Mouse (Mus musculus) limb, embryonic 13.5 days (tissue): ENCODE results near the gene Zyx. TPM values are rescaled to one million over a fixed set of nuclear protein-coding genes. Genes with fewer than 3 reads are reported as not detected.

Experiments used
- ATAC-seq: fragments of 200-750 bp; cut with Nextera tagmentation; 2 replicates; pipeline ENCODE4 v1.8.0; 2017; ENCODE audit warnings: low read depth, moderate number of reproducible peaks, moderate TSS enrichment; ENCODE audit not compliant: low FRiP score
- H3K27ac ChIP-seq: fragments of 300-500 bp; sonication (generic); 2 replicates; pipeline ENCODE4 v1.5.1; 2015; ENCODE audit warnings: inconsistent platforms, mild to moderate bottlenecking, moderate library complexity
- H3K27me3 ChIP-seq: fragments of 300-500 bp; sonication (generic); 2 replicates; pipeline ENCODE4 v1.6.1; 2015; ENCODE audit warnings: mild to moderate bottlenecking, inconsistent platforms
- H3K36me3 ChIP-seq: fragments of 300-500 bp; sonication (generic); 2 replicates; pipeline ENCODE4 v1.6.1; 2015; ENCODE audit warnings: inconsistent platforms, mild to moderate bottlenecking, moderate library complexity
- H3K4me1 ChIP-seq: fragments of 300-500 bp; sonication (generic); 2 replicates; pipeline ENCODE4 v1.6.1; 2015; ENCODE audit warnings: inconsistent platforms
- H3K4me2 ChIP-seq: fragments of 300-500 bp; sonication (generic); replicated peaks from 2 replicates; pipeline ENCODE4 v1.6.1; 2015; ENCODE audit warnings: inconsistent platforms, mild to moderate bottlenecking, moderate library complexity
- H3K4me3 ChIP-seq: fragments of 300-500 bp; sonication (generic); 2 replicates; pipeline ENCODE4 v1.5.1; 2015; ENCODE audit warnings: moderate library complexity, mild to moderate bottlenecking, inconsistent platforms
- H3K9ac ChIP-seq: fragments of 300-500 bp; sonication (generic); 2 replicates; pipeline ENCODE4 v1.6.1; 2015; ENCODE audit warnings: mild to moderate bottlenecking, inconsistent platforms
- H3K9me3 ChIP-seq: fragments of 300-500 bp; sonication (generic); 2 replicates; pipeline ENCODE4 v1.6.1; 2016; ENCODE audit warnings: inconsistent platforms
- WGBS: fragments of 180-500 bp; shearing (Covaris S2); methylation state at CpG from one replicate; pipeline ENCODE4 v1.1.7; 2015; 5-methylcytosine and 5-hydroxymethylcytosine counted together
- polyA plus RNA-seq: library from polyadenylated mRNA; unstranded; fragments of >200 nt; fragmentation: Nextera tagmentation; extraction: Ambion mirVana; gene quantifications from 2 replicates; pipeline ENCODE4 v1.2.1, GENCODE M21; 2015

The Zyx gene
- polyA plus RNA-seq: 118 and 123 TPM in 2 replicates

GRCm38 (mm10) chr6:42349426-42350020 is at the start of gene Zyx:
TSS of gene Zyx (plus strand) at chr6:42349630.
- H3K9ac ChIP-seq: peak within 1 kb of the TSS; percentile 89
- peaks cover 46% of the 10 kb centered on the region for H3K4me1 ChIP-seq
- under 1% methylated on average over 19 of the region's 36 CpGs for WGBS
- H3K4me2 ChIP-seq: peak within 1 kb of the TSS; percentile 88
- no peaks in the 10 kb centered on the region for H3K27me3 ChIP-seq
- no peaks in the 10 kb centered on the region for H3K9me3 ChIP-seq
- ATAC-seq: peak; percentile 92
- peak within 1 kb of the TSS; percentile 80 for H3K4me3 ChIP-seq
- H3K36me3 ChIP-seq: peaks cover 25% of the 10 kb centered on the region
- peak within 1 kb of the TSS; percentile 96 for H3K27ac ChIP-seq

GRCm38 (mm10) chr6:42309816-42310378 is 39.5 kb upstream of the Zyx start:
- H3K4me1 ChIP-seq: no peaks in the 10 kb centered on the region

GRCm38 (mm10) chr6:42310427-42311053 is 38.9 kb upstream of the Zyx start:
- Histone ChIP-seq H3K4me2 (no peak overlapping the region), H3K27me3 (no peaks in the 10 kb centered on the region), H3K36me3 (peaks cover 13% of the 10 kb centered on the region), H3K4me1 (no peaks in the 10 kb centered on the region), H3K4me3 (no peak overlapping the region), H3K9me3 (no peaks in the 10 kb centered on the region), H3K9ac (no peak overlapping the region), H3K27ac (no peak overlapping the region)
- WGBS: 85% methylated on average over 2 of the region's 2 CpGs
- ATAC-seq: no peak

More at GRCm38 (mm10) chr6:42309816-42310378, 39.5 kb upstream of the Zyx start:
- Histone ChIP-seq H3K4me3 (no peak overlapping the region), H3K4me2 (no peak overlapping the region), H3K27me3 (no peaks in the 10 kb centered on the region), H3K9me3 (no peaks in the 10 kb centered on the region), H3K36me3 (peaks cover 13% of the 10 kb centered on the region), H3K27ac (no peak overlapping the region), H3K9ac (no peak overlapping the region)
- WGBS: 45% methylated on average over 8 of the region's 8 CpGs
- ATAC-seq: no peak

- H3K4me1 ChIP-seq: peaks cover 4% of the 10 kb centered on the region
- H3K4me3 ChIP-seq: no peak overlapping the region
- ATAC-seq: no peak
- WGBS: 73% methylated on average over 4 of the region's 4 CpGs
- H3K36me3 ChIP-seq: peaks cover 14% of the 10 kb centered on the region; the same call in 1 of the 2 replicates
- no peaks in the 10 kb centered on the region for H3K9me3 ChIP-seq
- H3K9ac ChIP-seq: no peak overlapping the region
- H3K27me3 ChIP-seq: peaks cover 27% of the 10 kb centered on the region
- no peak overlapping the region for H3K27ac ChIP-seq
- no peak overlapping the region for H3K4me2 ChIP-seq
Measured at GRCm38 (mm10) chr6:42318293-42318692, 31.1 kb upstream of the Zyx start.

GRCm38 (mm10) chr6:42323371-42324066 is 25.9 kb upstream of the Zyx start:
- Histone ChIP-seq H3K9ac (peak overlapping the region; percentile 73), H3K9me3 (no peaks in the 10 kb centered on the region), H3K27me3 (peaks cover 41% of the 10 kb centered on the region), H3K4me3 (peak overlapping the region; percentile 66), H3K27ac (no peak overlapping the region), H3K4me1 (peaks cover 11% of the 10 kb centered on the region), H3K36me3 (no peaks in the 10 kb centered on the region), H3K4me2 (peak overlapping the region; percentile 95)
- 0 out of 2 replicates have a peak, but pooled peaks have one; percentile 3 for ATAC-seq
- under 1% methylated on average over 28 of the region's 28 CpGs for WGBS

- under 1% methylated on average over 24 of the region's 32 CpGs for WGBS
- peak overlapping the region; percentile 73 for H3K9ac ChIP-seq
- no peak overlapping the region for H3K27ac ChIP-seq
- no peaks in the 10 kb centered on the region for H3K36me3 ChIP-seq
- H3K4me1 ChIP-seq: peaks cover 11% of the 10 kb centered on the region
- H3K27me3 ChIP-seq: peaks cover 41% of the 10 kb centered on the region
- peak; percentile 59 for ATAC-seq
- H3K4me2 ChIP-seq: peak overlapping the region; percentile 95
- H3K4me3 ChIP-seq: peak overlapping the region; percentile 66
- no peaks in the 10 kb centered on the region for H3K9me3 ChIP-seq
Measured at GRCm38 (mm10) chr6:42324067-42324481, 25.4 kb upstream of the Zyx start.

- Histone ChIP-seq H3K27ac (no peak within 1 kb of the TSS), H3K27me3 (peaks cover 41% of the 10 kb centered on the region), H3K4me1 (peaks cover 11% of the 10 kb centered on the region), H3K36me3 (no peaks in the 10 kb centered on the region), H3K9me3 (no peaks in the 10 kb centered on the region), H3K9ac (peak within 1 kb of the TSS; percentile 73), H3K4me2 (peak within 1 kb of the TSS; percentile 95), H3K4me3 (peak within 1 kb of the TSS; percentile 66)
- WGBS: under 1% methylated on average over 60 of the region's 68 CpGs
- ATAC-seq: peak; percentile 90
Measured at GRCm38 (mm10) chr6:42324482-42325267, 24.8 kb upstream of the Zyx start, which contains the start of gene Fam131b. TSS of gene Fam131b (minus strand) at chr6:42324643.

GRCm38 (mm10) chr6:42325268-42325609 is 24.2 kb upstream of the Zyx start:
- Histone ChIP-seq H3K9ac (peak overlapping the region; percentile 73), H3K4me1 (peaks cover 11% of the 10 kb centered on the region), H3K27ac (no peak overlapping the region), H3K27me3 (peaks cover 41% of the 10 kb centered on the region), H3K36me3 (no peaks in the 10 kb centered on the region), H3K9me3 (no peaks in the 10 kb centered on the region), H3K4me3 (peak overlapping the region; percentile 66), H3K4me2 (peak overlapping the region; percentile 95)
- 2% methylated on average over 7 of the region's 7 CpGs for WGBS
- no peak for ATAC-seq

GRCm38 (mm10) chr6:42326509-42326908 is 22.9 kb upstream of the Zyx start:
- 94% methylated on average over 3 of the region's 3 CpGs for WGBS
- Histone ChIP-seq H3K4me3 (no peak overlapping the region), H3K4me2 (no peak overlapping the region), H3K27me3 (peaks cover 31% of the 10 kb centered on the region), H3K27ac (no peak overlapping the region), H3K9ac (no peak overlapping the region), H3K36me3 (no peaks in the 10 kb centered on the region), H3K9me3 (no peaks in the 10 kb centered on the region), H3K4me1 (peaks cover 11% of the 10 kb centered on the region)
- ATAC-seq: no peak

GRCm38 (mm10) chr6:42328757-42329156 is 20.7 kb upstream of the Zyx start:
- no peak for ATAC-seq
- Histone ChIP-seq H3K9ac (no peak overlapping the region), H3K27ac (no peak overlapping the region), H3K4me2 (no peak overlapping the region), H3K4me3 (no peak overlapping the region), H3K9me3 (no peaks in the 10 kb centered on the region), H3K27me3 (peaks cover 9% of the 10 kb centered on the region), H3K4me1 (peaks cover 2% of the 10 kb centered on the region), H3K36me3 (no peaks in the 10 kb centered on the region)
- 73% methylated on average over 3 of the region's 3 CpGs for WGBS

GRCm38 (mm10) chr6:42330216-42330615 is 19.2 kb upstream of the Zyx start:
- ATAC-seq: no peak
- H3K9me3 ChIP-seq: no peaks in the 10 kb centered on the region
- no peaks in the 10 kb centered on the region for H3K27me3 ChIP-seq
- 72% methylated on average over 3 of the region's 3 CpGs for WGBS
- no peak overlapping the region for H3K9ac ChIP-seq
- no peaks in the 10 kb centered on the region for H3K36me3 ChIP-seq
- H3K4me3 ChIP-seq: no peak overlapping the region
- H3K4me2 ChIP-seq: no peak overlapping the region
- H3K4me1 ChIP-seq: no peaks in the 10 kb centered on the region
- H3K27ac ChIP-seq: no peak overlapping the region
